Mouse (Mus musculus) embryo, embryonic 10.5 days (tissue): ENCODE results near the gene Ppp1r32.
A peak's percentile ranks its signal among the peaks of the same experiment; 100 is the strongest.

ENCODE experiments used
- DNase-seq: peaks from one replicate; pipeline ENCODE4 v3.0.0-alpha.2; 2015; ENCODE audit warnings: low spot score

Ppp1r32 gene

DNA sequence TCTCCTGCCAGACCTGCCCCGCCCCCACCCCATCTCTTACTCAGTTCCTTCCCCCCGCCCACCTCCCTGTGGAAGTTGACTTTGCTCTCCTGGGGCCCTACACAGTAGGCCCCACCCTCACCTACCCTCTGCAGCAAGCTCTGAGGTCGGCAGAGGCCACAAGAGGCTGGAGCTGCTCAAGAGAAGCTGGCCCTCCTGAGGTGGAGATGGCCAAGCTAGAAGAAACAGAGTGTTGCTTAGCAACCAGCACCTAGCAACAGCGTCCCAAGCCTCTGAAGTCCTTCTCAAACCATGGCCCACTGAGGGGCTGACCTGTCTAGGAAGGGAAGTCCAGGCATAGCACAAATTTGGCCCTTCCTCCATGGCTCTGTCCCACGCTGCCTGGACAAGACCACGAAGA, at the start of gene Ppp1r32:
Gene Ppp1r32 (minus strand): TSS at position 226 of the 400 bp plus-strand sequence.
- peak; percentile 85 for DNase-seq

DNA sequence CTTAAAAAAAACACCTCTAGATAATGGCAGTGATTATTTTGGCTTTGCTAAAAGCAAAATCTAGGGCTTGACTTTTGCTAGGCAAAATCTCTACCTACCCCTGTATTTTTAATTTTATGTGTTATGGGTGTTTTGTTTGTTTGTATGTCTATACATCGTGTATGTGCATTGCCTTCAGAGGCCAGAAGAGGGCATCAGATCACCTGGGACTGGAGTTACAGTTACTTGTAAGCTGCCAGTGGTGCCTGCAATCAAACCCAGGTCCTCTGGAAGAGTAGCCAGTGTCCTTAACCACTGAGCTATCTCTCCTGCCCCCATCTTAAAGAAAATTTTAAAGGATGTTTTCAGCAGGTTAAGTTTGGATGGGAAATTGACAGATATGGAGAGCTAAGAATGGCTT, 47.4 kb upstream of the Ppp1r32 start:
- peak; percentile 11 for DNase-seq

DNA sequence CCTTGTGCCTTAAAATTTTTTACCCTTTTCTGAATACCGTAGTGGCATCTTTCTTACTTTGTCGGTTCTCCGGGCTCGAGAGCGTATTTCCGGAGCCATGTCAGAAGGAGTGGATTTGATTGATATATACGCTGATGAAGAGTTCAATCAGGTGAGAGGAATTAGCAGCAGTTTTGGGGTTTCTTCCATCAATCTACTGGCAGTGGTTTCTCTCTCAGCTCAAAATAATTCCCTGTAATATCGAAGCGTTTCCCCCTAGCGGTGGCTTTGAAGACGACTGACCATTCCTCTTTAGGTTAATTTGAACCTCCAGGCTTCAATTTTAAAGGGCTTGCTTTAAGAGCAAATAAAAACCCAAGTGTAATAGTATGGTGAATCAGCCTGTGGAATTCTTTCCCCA, 43.2 kb upstream of the Ppp1r32 start, which contains the start of gene Sdhaf2:
Gene Sdhaf2 (minus strand): TSS at position 233 of the 400 bp plus-strand sequence.
- DNase-seq = peak; percentile 84

DNA sequence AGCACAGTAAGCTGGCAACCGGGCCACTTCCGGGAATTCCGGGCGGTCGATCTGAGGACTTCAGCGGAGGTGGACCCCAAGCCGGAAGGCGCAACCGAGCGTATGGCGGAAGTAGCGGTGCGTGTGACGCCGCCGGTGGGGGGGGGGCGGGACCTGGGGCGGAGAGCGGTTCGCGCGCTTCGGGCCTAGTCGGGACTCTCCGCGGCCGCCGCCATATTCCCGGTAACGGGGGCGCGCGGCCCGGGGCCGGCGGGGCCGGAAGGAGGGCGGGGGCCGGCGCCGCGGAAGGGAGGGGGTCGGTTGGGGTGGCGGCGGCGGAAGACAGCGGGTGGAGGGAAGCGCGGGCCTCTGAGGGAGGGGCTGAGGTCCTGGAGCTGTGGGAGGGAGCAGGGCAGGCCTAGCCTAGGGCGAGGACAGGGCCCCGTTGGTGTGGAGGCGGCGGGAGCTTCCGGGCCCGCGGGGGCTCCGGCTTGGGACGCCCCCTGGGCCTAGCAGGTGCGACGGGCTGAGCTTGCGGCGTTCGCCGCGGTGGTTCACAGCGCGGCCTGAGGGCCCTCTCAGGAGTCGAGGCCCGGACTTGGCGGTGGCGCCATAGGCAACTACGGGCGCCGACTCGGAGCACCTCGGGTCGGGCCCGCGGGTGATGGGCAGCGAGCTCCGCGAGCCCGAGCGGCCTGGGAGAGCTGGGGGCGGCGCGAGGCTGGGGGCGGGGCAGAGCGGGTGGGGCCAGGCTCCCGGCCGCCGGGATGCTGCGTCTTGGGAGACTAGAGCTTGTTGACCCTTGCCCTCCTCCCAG, 42.6 kb upstream of the Ppp1r32 start, which contains the start of gene Cpsf7:
Gene Cpsf7 (plus strand): TSS at position 161 of the 796 bp plus-strand sequence.
- DNase-seq = peak; percentile 96

DNA sequence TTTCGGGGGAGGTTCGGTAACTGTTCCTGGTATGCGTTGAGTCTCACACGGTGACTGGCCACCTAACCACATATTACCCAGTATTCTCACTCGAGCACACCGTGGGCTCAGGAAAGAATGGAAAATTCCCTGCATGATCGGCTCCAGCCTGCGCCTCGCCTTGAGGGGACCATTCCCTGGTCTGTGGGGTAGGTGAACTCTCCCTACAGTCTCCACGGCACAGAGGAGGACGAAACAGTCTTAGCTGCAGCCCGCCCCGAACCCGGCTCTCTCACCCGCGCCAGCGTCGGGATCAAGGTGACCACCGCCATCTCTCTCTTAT, 42.0 kb upstream of the Ppp1r32 start:
- DNase-seq = no peak

DNA sequence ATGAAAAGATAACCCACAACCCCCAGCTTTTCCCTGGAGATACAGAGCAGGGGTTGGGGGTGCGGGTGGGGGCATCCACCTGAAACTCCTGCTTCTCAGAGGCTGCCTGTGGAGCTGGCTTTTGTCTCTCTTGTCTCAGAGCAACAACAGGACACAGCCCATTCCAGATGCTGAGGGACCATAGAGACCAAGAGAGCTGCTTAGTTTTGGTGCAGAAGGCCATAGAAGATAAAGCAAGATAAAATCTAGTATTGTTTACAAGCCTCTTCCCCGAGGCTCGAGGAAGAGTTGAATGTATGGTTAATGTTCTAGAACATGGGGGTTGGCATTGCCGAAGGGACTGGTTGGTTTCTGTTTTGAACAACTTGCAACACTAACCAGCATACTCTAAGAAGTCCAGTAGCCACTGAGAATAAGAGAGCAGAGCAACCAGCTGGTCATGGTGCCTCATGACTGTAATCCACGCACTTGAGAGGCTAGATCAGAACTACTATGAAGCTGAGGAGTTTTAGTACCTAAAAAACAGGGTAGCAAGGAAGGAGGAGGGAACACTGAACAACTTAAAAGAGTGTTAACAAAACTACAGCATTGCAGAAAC, 40.9 kb upstream of the Ppp1r32 start:
- DNase-seq = no peak

DNA sequence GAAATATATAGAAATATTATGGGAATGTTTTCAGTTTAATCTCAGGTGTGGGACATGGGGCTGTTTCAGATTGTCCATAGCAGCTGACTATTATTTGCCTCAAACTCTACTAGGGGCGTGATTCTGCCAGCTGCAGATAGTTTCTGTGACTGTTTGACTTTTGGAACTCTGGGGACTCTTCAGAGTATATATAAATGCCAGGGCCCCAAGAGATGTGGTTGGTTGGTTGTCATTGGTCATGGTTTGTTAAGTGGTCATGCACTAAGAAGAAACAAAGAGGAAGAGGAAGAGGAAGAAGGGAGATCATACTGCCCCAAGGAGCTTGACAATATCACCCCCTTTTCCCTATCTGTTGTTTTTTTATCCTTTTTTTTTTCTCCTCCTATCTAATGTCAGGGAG, 39.2 kb upstream of the Ppp1r32 start:
- DNase-seq = no peak

DNA sequence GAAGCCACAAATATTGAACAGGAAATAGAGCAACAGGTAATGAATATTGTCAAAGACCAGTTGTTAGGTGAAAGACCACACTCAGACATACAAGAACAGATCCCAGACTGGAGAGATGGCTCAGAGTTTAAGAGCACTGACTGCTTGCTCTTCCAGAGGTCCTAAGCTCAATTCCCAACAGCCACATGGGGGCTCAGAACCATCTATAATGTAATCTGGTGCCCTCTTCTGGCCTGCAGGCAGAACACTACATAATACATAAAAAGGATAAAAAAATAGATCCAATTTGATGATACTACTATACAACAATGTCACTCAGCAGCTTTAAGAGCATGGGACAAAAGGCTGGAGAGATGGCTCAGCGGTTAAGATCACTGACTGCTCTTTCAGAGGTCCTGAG, 37.6 kb upstream of the Ppp1r32 start:
- DNase-seq = peak; percentile 68

DNA sequence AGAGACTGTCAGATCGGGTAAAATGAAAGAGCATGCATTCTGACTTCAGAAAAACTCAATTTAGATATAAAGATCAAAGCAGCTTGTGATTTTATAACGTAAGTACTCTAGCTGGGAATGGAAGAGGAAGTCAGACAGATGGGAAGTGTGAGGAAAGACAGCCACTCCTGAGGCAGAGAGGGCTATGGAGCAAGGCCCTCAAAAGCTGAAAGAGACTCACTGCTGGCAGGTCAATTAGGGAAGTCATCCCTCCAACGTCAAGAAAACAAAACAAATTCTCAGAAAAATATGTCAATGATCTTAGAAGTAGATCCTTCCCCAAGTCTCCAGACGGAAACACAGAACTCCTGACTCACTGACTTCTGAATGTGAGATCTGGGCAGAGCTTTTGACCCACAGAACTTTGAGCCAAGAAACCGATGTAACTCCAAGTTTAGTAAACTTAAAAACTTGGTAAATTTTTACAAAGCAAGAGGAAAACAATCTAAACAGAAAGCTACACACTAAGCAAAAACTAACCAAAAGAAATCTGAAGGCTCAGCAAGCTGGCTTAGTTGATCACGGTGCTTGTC, 28.1 kb upstream of the Ppp1r32 start:
- DNase-seq = no peak

DNA sequence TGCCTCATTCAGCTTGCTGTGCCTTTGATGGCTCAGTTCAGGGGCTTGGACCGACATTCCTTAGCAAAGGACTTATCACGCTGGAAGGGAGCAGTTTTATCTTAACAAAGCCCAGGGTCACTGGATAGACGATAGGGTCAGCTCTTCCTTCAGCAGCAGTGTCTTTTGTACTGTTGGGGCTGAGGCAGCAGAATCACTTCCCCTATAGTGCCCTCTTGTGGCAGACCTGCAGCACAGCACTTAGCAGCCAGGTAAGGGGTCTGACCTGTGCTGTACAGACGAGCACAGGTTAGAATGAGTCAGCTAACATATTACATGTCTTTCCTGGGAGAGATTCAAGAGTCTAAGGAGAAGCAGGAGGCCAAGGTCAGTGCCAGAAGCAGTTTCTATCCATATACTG, 19.8 kb upstream of the Ppp1r32 start:
- DNase-seq = peak; percentile 82

DNA sequence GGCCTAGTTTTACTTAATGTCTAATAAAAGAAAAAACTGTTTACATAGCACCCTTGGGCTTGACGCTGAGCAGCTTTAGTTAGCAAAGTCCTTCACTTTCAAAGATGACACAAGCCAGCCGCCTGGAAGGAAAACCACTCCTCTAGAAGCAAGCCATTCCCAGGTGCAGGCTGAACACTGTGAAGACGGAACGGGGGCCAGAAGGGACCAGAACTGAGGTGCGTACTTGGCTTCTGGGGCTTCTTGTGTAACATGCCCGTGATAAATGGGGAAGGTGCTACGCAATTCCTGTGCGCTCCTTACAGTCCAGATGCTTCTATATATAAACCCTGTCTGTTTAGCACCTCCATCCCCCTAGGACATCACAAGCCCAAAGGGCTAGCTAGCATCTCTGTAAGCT, 17.9 kb upstream of the Ppp1r32 start:
- DNase-seq = no peak

DNA sequence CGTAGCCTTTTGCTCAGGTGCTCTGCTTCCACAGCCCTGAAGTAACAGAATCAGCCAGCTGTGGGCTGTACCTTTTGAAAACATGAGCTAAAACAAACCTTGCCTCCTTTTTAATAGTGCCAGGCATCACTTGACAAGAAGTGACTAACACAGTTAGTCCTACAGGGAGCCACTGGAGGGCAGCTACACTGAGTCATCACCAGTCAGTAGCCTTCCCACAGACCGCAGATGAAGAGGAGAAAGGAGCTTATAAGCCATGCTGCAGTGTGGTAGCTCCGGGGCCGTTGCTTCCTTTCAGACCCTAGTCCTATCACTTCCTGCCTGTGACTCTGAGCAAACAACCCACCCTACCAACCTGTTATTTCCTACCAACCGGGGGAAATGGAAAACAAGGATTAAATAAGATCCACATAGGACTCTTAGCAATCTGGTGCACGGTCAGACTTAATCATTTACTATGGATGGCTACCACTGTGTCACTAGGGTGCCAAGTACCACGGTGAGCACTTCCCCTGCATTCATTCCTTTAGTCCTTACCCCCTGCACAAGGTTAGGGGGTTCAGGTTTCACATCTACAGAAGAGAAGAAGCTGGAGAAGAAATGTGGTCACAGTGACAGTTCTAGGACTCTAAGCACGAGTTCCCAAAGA, 14.9 kb upstream of the Ppp1r32 start:
- no peak for DNase-seq

DNA sequence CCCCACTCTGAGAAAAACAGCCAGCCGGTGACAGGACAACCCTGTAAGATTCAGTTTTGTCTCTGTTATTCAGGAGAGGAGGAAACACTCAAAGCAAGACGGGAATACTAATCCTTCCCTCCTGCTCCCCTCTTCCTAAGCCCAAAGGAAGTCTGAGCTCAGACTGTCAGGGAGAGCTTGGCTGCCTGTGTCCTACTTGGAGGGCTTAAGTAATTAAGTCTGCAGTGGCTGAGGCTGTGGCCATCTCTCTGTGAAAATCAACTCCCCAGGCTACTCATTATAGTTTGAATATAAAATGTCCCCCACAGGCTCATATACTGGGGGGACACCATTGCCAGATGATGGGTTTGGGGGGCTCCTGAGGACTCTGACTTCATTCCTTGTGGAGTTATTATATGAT, 14.2 kb upstream of the Ppp1r32 start:
- DNase-seq = no peak

DNA sequence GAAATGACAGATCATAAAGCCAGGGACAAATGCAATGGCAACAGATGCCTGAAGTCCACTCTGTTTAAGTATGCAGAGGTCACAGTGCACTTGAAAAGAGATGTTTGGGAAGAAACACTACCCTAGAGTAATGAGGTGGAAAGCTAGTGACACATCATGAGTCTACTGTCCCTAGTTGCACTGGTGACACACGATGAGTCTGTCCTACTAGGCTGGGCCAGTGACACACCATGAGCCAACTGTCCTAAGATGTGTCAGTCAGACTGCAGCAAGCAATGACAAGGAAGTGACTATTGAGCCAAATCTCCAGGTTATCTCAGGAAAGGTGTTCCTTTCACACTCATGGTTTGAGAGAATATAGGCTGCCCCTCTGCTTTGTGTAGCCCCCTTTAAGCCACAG, 12.9 kb upstream of the Ppp1r32 start:
- no peak for DNase-seq

DNA sequence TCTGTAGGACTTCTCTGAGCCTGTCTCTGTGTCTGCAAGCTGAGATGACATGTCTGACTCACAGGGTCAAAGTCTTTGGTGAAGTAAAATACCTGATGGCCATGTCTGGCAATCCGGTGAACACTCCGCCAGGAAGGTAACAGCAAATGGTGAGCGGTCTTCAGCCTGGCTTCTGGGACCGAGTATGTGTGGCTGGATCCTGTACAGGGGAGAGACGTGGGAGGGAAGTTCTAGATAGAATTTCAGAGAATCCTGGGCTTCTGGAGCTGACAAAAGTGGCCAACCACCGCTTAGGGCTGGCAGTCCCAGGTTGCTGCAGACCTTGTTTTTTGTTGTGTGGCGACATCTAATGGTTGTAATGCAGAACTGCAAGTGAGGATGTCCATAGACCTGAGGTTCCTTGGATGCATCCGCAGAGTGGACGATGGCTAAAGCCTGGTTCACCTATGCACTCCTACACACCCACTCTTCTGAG, 3.6 kb upstream of the Ppp1r32 start:
- peak; percentile 90 for DNase-seq

DNA sequence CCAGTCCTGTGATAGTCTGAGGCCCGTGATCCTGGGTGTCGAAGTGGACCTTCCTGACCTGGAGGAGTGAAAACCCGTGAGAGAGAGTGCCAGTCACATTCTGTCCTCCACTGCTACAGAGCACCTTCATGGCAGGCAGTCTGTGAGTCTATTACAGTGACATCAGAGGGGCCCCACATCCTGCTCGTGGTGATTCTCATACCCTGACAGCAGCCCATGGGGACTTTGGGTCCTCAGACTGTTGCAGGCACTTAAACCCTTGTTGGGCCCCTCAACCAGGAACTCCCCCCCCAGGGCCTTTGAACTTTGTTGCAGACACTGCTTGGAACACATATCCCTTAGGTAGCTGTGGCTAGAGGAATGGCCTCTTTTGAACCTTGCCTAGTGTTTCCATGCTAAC, 3.2 kb downstream of the Ppp1r32 start:
- DNase-seq = no peak

DNA sequence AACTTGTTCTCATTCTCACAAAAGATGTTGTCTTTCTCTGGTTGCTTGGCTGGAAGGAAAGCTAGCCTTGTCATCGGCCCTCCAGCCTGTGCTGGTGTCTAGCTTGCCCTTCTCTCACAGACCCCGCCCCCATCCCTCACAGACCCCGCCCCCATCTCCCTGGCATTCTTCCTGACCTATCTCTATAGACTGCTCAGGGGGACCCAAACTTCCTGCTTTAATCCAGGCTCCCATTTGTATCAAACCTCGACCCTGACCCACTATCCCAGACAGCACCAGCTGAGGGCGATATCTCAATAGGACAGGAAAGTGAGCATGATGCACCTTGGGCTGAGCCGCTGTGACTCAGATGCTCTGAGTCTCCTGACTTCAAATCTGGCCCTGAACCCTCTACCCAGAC, 8.9 kb downstream of the Ppp1r32 start:
- DNase-seq = peak; percentile 49

DNA sequence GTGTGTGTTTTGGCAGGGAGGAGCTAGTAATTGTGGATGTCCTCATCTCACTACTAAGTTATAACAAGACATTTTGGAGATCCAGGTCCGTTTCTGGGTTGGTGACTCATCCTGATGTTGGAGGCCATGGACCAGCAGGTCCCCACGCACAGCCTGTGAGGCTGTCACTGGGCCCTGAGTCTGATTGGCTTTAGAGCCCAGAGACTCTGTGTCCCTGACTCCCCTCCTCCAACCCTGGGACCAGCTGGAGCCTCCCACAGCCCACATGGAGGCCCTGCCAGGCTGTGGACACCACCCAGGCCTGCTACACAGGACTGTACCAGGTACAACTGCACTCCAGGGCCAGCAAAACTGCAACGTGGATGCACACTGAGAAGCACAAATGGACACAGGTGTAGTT, 9.8 kb downstream of the Ppp1r32 start:
- no peak for DNase-seq

DNA sequence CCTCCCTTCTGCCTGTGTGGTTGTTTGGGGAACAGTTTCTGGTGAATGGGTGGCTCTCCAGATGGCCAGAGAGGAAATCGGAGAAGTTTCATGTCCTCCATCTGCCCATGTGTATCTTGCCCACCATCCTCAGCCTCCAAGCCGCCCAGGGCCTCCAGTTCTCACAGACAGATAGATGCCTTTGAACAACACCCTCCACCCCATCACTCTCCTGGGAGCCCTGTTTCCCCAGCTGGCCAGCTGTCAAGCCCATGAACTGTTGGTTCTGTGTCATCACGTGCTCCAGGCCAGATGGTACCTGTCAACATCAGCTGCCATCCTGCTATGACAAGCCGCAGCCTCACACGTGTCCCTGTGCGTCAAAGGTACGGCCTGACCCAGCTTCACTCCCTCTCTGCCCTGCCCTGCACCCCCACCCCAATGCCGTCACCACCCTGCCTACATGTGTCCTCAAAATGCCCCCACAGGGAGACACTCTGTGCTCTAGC, 13.5 kb downstream of the Ppp1r32 start:
- no peak for DNase-seq

DNA sequence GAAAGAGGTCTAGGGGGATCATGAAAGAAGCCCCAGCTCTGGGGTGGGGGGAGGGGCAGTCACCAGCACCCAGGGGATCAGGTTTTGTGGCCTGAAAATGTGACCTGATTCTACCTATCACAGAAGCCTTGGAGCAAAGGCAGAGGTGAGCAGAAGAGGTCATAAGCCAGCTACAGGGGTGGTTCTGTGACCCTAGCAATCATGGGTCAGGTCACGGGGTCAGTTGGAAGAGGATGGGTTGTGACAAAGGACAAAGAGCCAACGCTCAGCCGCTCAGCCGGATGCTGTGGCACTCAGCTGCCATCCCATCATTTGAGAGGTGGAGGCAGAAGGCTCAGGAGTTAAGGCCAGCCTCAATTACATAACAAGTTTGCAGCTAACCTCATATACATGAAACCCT, 18.3 kb downstream of the Ppp1r32 start:
- peak; percentile 52 for DNase-seq

DNA sequence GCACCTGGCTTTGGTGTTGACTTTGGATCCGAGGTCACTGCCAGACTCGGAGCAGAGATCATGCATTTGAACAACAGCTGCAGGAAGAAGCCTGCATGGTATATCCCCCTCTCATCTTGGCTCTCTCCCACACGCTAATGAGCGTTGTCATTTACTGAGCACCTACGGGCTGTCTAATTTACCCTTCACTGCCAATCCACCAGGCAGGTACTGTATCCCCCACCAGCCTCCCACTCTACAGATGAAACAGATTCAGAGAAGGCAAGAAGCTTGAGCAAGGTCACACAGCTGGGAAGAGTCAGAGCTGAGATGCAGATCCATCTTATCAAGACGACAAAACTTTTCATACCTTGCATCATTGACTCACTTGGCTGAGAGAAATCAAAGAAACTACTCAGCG, 21.1 kb downstream of the Ppp1r32 start:
- DNase-seq = no peak

DNA sequence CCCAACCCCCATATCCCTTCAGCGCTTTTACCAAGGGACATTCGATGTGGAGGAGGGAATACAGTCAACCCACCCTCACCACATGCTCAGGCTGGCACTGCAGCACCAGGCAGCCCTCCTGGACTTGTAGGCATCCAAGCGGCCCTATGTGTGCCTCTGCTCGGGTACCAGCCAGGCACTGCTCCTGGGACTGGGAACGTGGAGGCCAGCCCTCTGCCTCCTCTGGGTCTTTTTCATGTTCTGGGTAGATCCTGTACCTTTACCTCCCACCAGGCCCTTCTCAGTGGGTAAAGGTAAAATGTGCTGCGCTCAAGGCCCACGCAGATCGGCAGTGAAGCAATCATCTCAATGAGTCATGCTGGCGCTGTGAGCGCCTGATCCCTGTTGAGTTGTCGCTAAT, 22.8 kb downstream of the Ppp1r32 start:
- DNase-seq = no peak

DNA sequence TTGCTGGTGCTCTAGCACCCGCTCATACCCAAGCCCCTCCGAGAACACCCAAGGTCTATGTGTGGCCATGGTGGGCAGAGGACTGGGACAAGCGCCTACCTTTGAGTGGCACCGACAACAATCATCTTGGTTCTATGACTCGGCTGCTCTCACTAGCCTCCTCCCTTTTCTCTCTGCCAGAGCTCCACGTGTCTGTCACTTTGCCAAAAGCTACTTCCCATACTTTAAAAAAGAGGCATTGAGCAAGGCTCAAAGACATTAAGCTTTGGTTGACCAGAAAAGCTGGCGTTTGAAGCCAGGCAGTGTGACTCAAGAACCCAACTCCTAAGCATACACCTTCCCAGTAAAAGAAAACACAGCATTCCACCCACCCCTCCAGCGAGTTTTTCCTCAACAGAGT, 24.6 kb downstream of the Ppp1r32 start:
- DNase-seq = no peak
